Mouse (Mus musculus) MEL-GATA-1-ER (cell line): ENCODE measurements around the gene Eva1b.

Experiments
- DNase-seq: peaks from one replicate; pipeline ENCODE4 v3.0.0-alpha.2; 2012; ENCODE audit warnings: low read depth; ENCODE audit errors: extremely low read depth

Eva1b gene

GRCm38 (mm10) chr4:126147533-126148160 lies at the start of gene Eva1b:
Gene Eva1b, plus strand, starts transcription at chr4:126147744.
- DNase-seq, result no peak

- no peak for DNase-seq
Measured at GRCm38 (mm10) chr4:126099365-126099764, 48.2 kb upstream of the Eva1b start.

GRCm38 (mm10) chr4:126100764-126101163 lies 46.8 kb upstream of the Eva1b start:
- DNase-seq, result no peak

- no peak for DNase-seq
Measured at GRCm38 (mm10) chr4:126102061-126102841, 45.3 kb upstream of the Eva1b start.

GRCm38 (mm10) chr4:126103057-126103581 lies 44.4 kb upstream of the Eva1b start:
- DNase-seq, result peak; percentile 92

- peak; percentile 95 for DNase-seq
Measured at GRCm38 (mm10) chr4:126103590-126104068, 43.9 kb upstream of the Eva1b start, which contains the start of gene Stk40. Gene Stk40, plus strand, starts transcription at chr4:126103957.

- DNase-seq, result peak; percentile 56
Measured at GRCm38 (mm10) chr4:126104261-126105075, 43.1 kb upstream of the Eva1b start.

- DNase-seq, result no peak
Measured at GRCm38 (mm10) chr4:126105131-126105783, 42.3 kb upstream of the Eva1b start.

GRCm38 (mm10) chr4:126108061-126108740 lies 39.3 kb upstream of the Eva1b start:
- DNase-seq, result no peak

GRCm38 (mm10) chr4:126109613-126110373 lies 37.8 kb upstream of the Eva1b start:
- DNase-seq, result no peak

GRCm38 (mm10) chr4:126110374-126111152 lies 37.0 kb upstream of the Eva1b start:
- DNase-seq, result peak; percentile 75

- no peak for DNase-seq
Measured at GRCm38 (mm10) chr4:126111153-126111549, 36.4 kb upstream of the Eva1b start.

GRCm38 (mm10) chr4:126113243-126113642 lies 34.3 kb upstream of the Eva1b start:
- DNase-seq, result no peak

GRCm38 (mm10) chr4:126113943-126114342 lies 33.6 kb upstream of the Eva1b start:
- DNase-seq, result no peak

- no peak for DNase-seq
Measured at GRCm38 (mm10) chr4:126115411-126115810, 32.1 kb upstream of the Eva1b start.

GRCm38 (mm10) chr4:126115871-126116521 lies 31.5 kb upstream of the Eva1b start:
- DNase-seq, result no peak

- DNase-seq, result no peak
Measured at GRCm38 (mm10) chr4:126117116-126117515, 30.4 kb upstream of the Eva1b start.

GRCm38 (mm10) chr4:126118651-126119050 lies 28.9 kb upstream of the Eva1b start:
- no peak for DNase-seq
